In genomic region chr1:172126376-172127347, GRCm38 (mm10) we compare ENCODE assay signal across 8 mouse cellular contexts. TPM values are rescaled to one million over a fixed set of nuclear protein-coding genes. Genes with fewer than 3 reads are reported as not detected.
A peak's percentile ranks its signal among the peaks of the same experiment; 100 is the strongest.
DNase-seq lines count a peak whose midpoint lies in the region; ATAC-seq lines count a peak whose summit lies in the region.

Gene Pex19, plus strand, starts transcription at chr1:172126755.

- ATAC-seq in hindbrain, embryonic 13.5 days (ENCODE audit: low FRiP score) = peak; percentile 97

- H3K9ac ChIP-seq in hindbrain, embryonic 13.5 days = peak within 1 kb of the TSS; percentile 89

- H3K36me3 ChIP-seq in hindbrain, embryonic 13.5 days = peaks cover 51% of the 10 kb centered on the region

- H3K4me1 ChIP-seq in hindbrain, embryonic 13.5 days (replicated peaks) = peaks cover 22% of the 10 kb centered on the region

- H3K4me2 ChIP-seq in hindbrain, embryonic 13.5 days = peak within 1 kb of the TSS; percentile 77

- peak within 1 kb of the TSS; percentile 81 for H3K4me3 ChIP-seq in hindbrain, embryonic 13.5 days

- 1% methylated on average over 42 of the region's 42 CpGs for whole genome bisulfite sequencing in hindbrain, embryonic 13.5 days

- H3K27me3 ChIP-seq in hindbrain, embryonic 13.5 days = no peaks in the 10 kb centered on the region

- peak within 1 kb of the TSS; percentile 64 for H3K27ac ChIP-seq in hindbrain, embryonic 13.5 days

- DNase-seq in WW6 (ENCODE audit: low read depth, low spot score) = peak; percentile 76
- DNase-seq in cerebellum, postnatal 25 days = peak; percentile 84 to 91
- DNase-seq in frontal cortex, postnatal 25 days (ENCODE audit: low spot score in 2 of 2) = peak; percentile 41 to 56
- DNase-seq in layer of hippocampus, postnatal 25 days (ENCODE audit: extremely low spot score in 1 of 2, low spot score in 1 of 2) = peak; percentile 60 to 66
- peak; percentile 76 for DNase-seq in lung, postnatal 14 days
- peak; percentile 82 for DNase-seq in retina, adult 2 months (ENCODE audit: low read depth, low spot score)
- DNase-seq in thymus, postnatal 25 days = peak; percentile 72

- no peaks in the 10 kb centered on the region for H3K9me3 ChIP-seq in hindbrain, embryonic 13.5 days

RNA-seq across cellular contexts. Expression of gene Pex19, which starts in this region (rescaled TPM):
- 163 and 168 TPM in 2 replicates for polyA plus RNA-seq in hindbrain, embryonic 13.5 days (2015; fragmentation: Nextera tagmentation; extraction: Ambion mirVana)
- total RNA-seq in layer of hippocampus, postnatal 25 days (2021) = 100 to 1,000 TPM in 1 of 2 experiments, 10 to 100 TPM in 1; 99.8 to 101 TPM

Comparison
In these comparisons a context has a peak if more than half of its experiments do, and no peak if none do; other contexts are left out.
1. Peak in every context shown above with its lines: DNase-seq, ATAC-seq, H3K4me3 ChIP-seq and H3K27ac ChIP-seq.